Mouse (Mus musculus) intestine, embryonic 15.5 days (tissue): ENCODE measurements around the gene Isg15. TPM values are rescaled to one million over a fixed set of nuclear protein-coding genes. Genes with fewer than 3 reads are reported as not detected.

Experiments
- ATAC-seq: fragments of 200-750 bp; cut with Nextera tagmentation; 2 replicates; pipeline ENCODE4 v1.8.0; 2017; ENCODE audit warnings: moderate TSS enrichment, moderate library complexity
- H3K27ac ChIP-seq: fragments of 300-500 bp; sonication (generic); 2 replicates; pipeline ENCODE4 v1.5.1; 2015; ENCODE audit warnings: mild to moderate bottlenecking, inconsistent platforms
- H3K27me3 ChIP-seq: fragments of 300-500 bp; sonication (generic); replicated peaks from 2 replicates; pipeline ENCODE4 v1.6.1; 2015; ENCODE audit warnings: inconsistent platforms
- H3K36me3 ChIP-seq: fragments of 300-500 bp; sonication (generic); 2 replicates; pipeline ENCODE4 v1.6.1; 2015; ENCODE audit warnings: inconsistent platforms
- H3K4me1 ChIP-seq: fragments of 300-500 bp; sonication (generic); replicated peaks from 2 replicates; pipeline ENCODE4 v1.6.1; 2015; ENCODE audit warnings: inconsistent platforms
- H3K4me2 ChIP-seq: fragments of 300-500 bp; sonication (generic); replicated peaks from 2 replicates; pipeline ENCODE4 v1.6.1; 2015; ENCODE audit warnings: mild to moderate bottlenecking, inconsistent platforms
- H3K4me3 ChIP-seq: fragments of 300-500 bp; sonication (generic); replicated peaks from 2 replicates; pipeline ENCODE4 v1.5.1; 2015; ENCODE audit warnings: inconsistent platforms
- H3K9ac ChIP-seq: fragments of 300-500 bp; sonication (generic); 2 replicates; pipeline ENCODE4 v1.6.1; 2015; ENCODE audit warnings: inconsistent platforms
- H3K9me3 ChIP-seq: fragments of 300-500 bp; sonication (generic); 2 replicates; pipeline ENCODE4 v1.6.1; 2016; ENCODE audit warnings: inconsistent platforms
- WGBS: fragments of 180-500 bp; shearing (Covaris S2); methylation state at CpG from one replicate; pipeline ENCODE4 v1.1.7; 2015; 5-methylcytosine and 5-hydroxymethylcytosine counted together
- polyA plus RNA-seq: library from polyadenylated mRNA; unstranded; fragments of >200 nt; fragmentation: Nextera tagmentation; extraction: Ambion mirVana; gene quantifications from 2 replicates; pipeline ENCODE4 v1.2.1, GENCODE M21; 2015

The Isg15 gene
- polyA plus RNA-seq = 1.8 and 2.0 TPM in 2 replicates

DNA sequence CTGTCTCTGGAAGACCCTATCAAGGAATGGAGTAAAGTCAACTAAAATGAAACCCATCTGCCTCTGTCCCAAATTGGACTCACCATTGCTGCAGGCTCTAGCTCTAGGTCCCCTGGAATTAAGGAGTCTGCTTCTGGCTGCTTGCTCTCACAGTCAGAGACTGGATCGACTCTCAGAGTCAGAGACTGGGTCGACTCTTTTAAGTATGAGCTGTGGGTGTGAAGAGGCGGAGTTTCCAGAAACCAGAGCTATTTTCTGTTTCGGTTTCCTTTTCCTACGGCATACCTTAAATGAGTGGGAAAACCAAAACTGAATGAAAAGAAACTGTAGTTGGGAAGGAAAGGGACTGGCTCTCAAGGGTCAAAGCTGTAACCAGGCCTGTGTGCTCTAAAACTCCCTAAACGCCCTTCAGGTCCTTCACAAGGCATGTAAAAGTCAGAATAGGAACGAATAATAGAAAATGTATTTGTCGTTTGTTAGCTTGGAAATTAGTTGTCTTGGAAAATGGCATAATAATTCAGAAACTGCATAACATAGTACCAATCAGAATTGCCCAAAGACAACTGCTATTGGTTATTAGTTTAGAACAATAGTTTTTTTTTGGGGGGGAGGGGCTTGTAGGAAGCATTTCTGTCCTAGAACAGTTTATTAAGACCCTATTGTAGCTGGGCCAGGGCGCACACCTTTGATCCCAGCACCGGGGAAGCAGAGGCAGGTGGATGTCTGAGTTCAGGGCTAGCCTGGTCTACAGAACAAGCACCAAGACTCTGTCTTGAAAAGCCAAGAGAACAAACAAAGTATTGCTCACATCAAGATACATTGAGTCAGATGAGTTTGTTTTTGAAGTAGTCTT is at the start of gene Isg15:
Gene Isg15, minus strand, starts transcription at position 196 of the 853 bp plus-strand sequence.
- no peak within 1 kb of the TSS for H3K4me3 ChIP-seq
- H3K27me3 ChIP-seq = peaks cover 13% of the 10 kb centered on the region; the same call in 1 of the 2 replicates
- H3K27ac ChIP-seq = no peak within 1 kb of the TSS
- ATAC-seq = no peak
- H3K36me3 ChIP-seq = no peaks in the 10 kb centered on the region
- peaks cover 7% of the 10 kb centered on the region for H3K4me1 ChIP-seq
- WGBS = 55% methylated on average over 10 of the region's 10 CpGs
- H3K4me2 ChIP-seq = peak within 1 kb of the TSS; percentile 24; the same call in 1 of the 2 replicates
- H3K9me3 ChIP-seq = no peaks in the 10 kb centered on the region
- no peak within 1 kb of the TSS for H3K9ac ChIP-seq

GRCm38 (mm10) chr4:156249567-156249966 is 48.9 kb upstream of the Isg15 start:
- H3K4me3 ChIP-seq = no peak overlapping the region
- H3K4me1 ChIP-seq = peaks cover 4% of the 10 kb centered on the region
- no peak overlapping the region for H3K27ac ChIP-seq
- H3K4me2 ChIP-seq = no peak overlapping the region
- H3K9ac ChIP-seq = no peak overlapping the region
- WGBS = 46% methylated on average over 11 of the region's 11 CpGs
- 0 out of 2 replicates have a peak, but pooled peaks have one; percentile 16 for ATAC-seq
- H3K9me3 ChIP-seq = no peaks in the 10 kb centered on the region
- peaks cover 19% of the 10 kb centered on the region for H3K27me3 ChIP-seq
- peaks cover 34% of the 10 kb centered on the region for H3K36me3 ChIP-seq

- peak overlapping the region; percentile 97 for H3K4me3 ChIP-seq
- peak overlapping the region; percentile 93 for H3K4me2 ChIP-seq
- peaks cover 18% of the 10 kb centered on the region for H3K4me1 ChIP-seq
- no peaks in the 10 kb centered on the region for H3K9me3 ChIP-seq
- H3K36me3 ChIP-seq = peaks cover 34% of the 10 kb centered on the region
- H3K9ac ChIP-seq = peak overlapping the region; percentile 82
- 23% methylated on average over 58 of the region's 60 CpGs for WGBS
- no peaks in the 10 kb centered on the region for H3K27me3 ChIP-seq
- H3K27ac ChIP-seq = 0 out of 2 replicates have a peak overlapping the region, but pooled peaks have one; percentile 40
- no peak for ATAC-seq
Measured at GRCm38 (mm10) chr4:156236651-156237447, 36.2 kb upstream of the Isg15 start.

- Histone ChIP-seq H3K27ac (peak within 1 kb of the TSS; percentile 98), H3K4me3 (peak within 1 kb of the TSS; percentile 97), H3K9me3 (no peaks in the 10 kb centered on the region), H3K9ac (peak within 1 kb of the TSS; percentile 82), H3K4me2 (peak within 1 kb of the TSS; percentile 93), H3K27me3 (no peaks in the 10 kb centered on the region), H3K4me1 (peaks cover 18% of the 10 kb centered on the region), H3K36me3 (peaks cover 39% of the 10 kb centered on the region)
- ATAC-seq = peak; percentile 94
- WGBS = under 1% methylated on average over 89 of the region's 90 CpGs
Measured at GRCm38 (mm10) chr4:156235808-156236533, 35.4 kb upstream of the Isg15 start, which contains the start of gene Noc2l. Gene Noc2l, plus strand, starts transcription at chr4:156236010.

DNA sequence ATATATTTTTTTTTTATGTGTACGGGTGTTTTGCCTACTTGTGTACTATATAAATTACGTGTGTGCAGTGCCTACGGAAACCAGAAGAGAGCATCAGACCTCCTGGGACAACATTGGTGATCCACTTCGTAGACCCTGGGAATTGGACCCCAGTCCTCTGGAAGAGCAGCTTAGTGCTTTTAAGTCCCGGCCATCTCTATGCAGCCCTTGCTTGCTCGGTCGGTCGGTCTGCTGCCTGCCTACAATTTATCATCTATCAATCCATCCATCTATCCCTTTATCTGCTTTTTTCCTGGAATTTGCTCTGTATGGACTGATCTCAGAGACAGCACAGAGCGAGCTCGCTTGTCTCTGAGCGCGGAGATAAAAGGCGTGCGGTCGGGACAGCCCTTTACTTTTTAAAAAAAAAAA is 34.7 kb upstream of the Isg15 start:
- peak overlapping the region; percentile 97 for H3K4me3 ChIP-seq
- peak; percentile 39 for ATAC-seq
- peak overlapping the region; percentile 82 for H3K9ac ChIP-seq
- H3K36me3 ChIP-seq = peaks cover 40% of the 10 kb centered on the region
- no peaks in the 10 kb centered on the region for H3K9me3 ChIP-seq
- H3K27ac ChIP-seq = peak overlapping the region; percentile 98
- peaks cover 18% of the 10 kb centered on the region for H3K4me1 ChIP-seq
- H3K4me2 ChIP-seq = peak overlapping the region; percentile 93
- H3K27me3 ChIP-seq = no peaks in the 10 kb centered on the region
- under 1% methylated on average over 15 of the region's 15 CpGs for WGBS

DNA sequence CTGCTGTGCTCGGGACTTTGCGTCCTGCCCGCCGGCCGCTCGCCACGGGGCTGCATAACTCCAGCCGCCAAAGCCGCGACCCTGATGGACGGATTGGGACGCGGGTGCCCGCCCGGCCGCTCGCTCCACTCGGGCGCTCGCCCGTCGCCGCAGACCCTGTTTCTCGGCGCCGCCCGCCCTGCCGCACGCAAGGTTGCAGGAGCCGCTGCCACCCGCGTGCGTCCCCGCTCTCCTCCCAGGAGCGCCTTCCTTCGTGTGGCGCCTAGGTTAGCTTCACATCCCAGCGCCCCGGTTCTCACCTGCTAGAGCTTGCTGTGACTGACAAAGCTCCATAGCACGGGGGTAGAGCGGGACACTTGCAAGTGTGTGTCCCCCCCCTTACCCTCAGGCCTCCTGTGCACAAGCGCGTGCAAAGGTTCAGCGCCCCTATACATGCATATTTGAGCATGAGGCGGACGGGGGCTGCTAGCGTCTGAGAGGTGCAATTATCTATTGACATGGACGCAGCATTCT is 34.1 kb upstream of the Isg15 start, which contains the start of gene Plekhn1:
Gene Plekhn1, minus strand, starts transcription at position 157 of the 513 bp plus-strand sequence.
- Histone ChIP-seq H3K36me3 (peaks cover 41% of the 10 kb centered on the region), H3K4me2 (peak within 1 kb of the TSS; percentile 93), H3K9ac (peak within 1 kb of the TSS; percentile 82), H3K27me3 (no peaks in the 10 kb centered on the region), H3K4me1 (peaks cover 18% of the 10 kb centered on the region), H3K27ac (peak within 1 kb of the TSS; percentile 98), H3K4me3 (peak within 1 kb of the TSS; percentile 97), H3K9me3 (no peaks in the 10 kb centered on the region)
- WGBS = 0% methylated on average over 41 of the region's 48 CpGs
- peak; percentile 43 for ATAC-seq

DNA sequence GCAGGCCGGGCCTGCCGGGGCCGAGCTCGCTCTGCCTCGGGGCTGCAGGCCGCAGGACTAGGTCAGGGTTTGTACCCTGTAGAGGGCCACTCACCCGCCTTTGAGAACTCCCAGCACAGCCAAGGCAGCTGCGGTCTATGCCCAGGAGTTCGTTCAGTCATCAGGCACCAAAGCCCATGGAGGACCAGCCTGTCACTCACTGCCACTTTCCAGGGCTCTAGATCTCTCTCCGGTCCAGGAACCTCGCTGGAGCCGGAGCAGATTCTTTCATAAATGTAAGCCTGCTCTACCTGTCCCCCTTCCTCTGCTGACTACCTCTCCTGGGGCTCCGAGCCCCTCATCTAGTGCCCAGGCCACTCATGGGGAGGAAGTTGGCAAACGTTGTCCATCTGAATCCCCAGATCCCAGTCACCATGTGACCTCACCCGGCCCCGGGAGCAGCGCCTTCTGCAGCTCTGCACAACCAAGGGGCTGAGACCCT is 33.4 kb upstream of the Isg15 start:
- ATAC-seq = peak; percentile 7; the same call in 1 of the 2 replicates
- WGBS = 4% methylated on average over 17 of the region's 17 CpGs
- peak overlapping the region; percentile 10; the same call in 1 of the 2 replicates for H3K27ac ChIP-seq
- H3K4me2 ChIP-seq = peak overlapping the region; percentile 93
- H3K36me3 ChIP-seq = peaks cover 40% of the 10 kb centered on the region
- H3K9me3 ChIP-seq = no peaks in the 10 kb centered on the region
- H3K4me3 ChIP-seq = peak overlapping the region; percentile 61
- H3K9ac ChIP-seq = peak overlapping the region; percentile 72
- H3K27me3 ChIP-seq = no peaks in the 10 kb centered on the region
- peaks cover 18% of the 10 kb centered on the region for H3K4me1 ChIP-seq

DNA sequence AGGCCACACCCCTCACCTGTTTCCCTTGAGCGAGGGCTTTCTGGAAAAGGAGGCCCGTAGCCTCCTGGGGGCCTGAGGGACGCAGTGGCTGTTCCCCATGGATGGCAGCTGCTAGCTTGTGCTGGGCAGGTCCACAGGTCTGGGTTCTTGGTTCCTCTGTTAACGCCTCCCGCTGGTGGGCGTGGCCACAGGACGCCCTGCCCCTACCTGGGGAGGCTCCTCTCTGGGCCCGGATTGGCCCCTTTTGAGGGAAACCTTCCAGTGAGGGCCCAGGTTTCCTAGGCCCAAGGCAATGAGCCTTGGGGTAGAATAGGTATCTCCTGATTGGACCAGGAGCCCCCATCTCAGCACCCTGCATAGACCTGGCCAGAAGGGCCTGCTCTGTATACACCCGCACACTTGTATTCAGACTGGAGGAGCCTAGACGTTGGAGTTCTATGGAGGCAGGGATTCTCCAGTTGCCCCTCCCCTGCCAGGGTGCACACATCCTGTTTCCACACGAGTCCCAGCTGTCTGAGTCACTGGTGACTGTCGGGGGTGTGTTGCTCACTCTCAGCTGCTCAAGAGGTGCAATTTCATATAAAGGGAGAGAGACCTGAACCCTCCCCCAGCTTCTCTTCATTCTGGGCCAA is 27.9 kb upstream of the Isg15 start:
- Histone ChIP-seq H3K4me2 (peak overlapping the region; percentile 50), H3K27ac (no peak overlapping the region), H3K4me1 (peaks cover 18% of the 10 kb centered on the region), H3K36me3 (peaks cover 31% of the 10 kb centered on the region), H3K9me3 (no peaks in the 10 kb centered on the region), H3K9ac (peak overlapping the region; percentile 13; the same call in 1 of the 2 replicates), H3K4me3 (peak overlapping the region; percentile 20; the same call in 1 of the 2 replicates), H3K27me3 (no peaks in the 10 kb centered on the region)
- WGBS = 19% methylated on average over 12 of the region's 12 CpGs
- ATAC-seq = peak; percentile 83

DNA sequence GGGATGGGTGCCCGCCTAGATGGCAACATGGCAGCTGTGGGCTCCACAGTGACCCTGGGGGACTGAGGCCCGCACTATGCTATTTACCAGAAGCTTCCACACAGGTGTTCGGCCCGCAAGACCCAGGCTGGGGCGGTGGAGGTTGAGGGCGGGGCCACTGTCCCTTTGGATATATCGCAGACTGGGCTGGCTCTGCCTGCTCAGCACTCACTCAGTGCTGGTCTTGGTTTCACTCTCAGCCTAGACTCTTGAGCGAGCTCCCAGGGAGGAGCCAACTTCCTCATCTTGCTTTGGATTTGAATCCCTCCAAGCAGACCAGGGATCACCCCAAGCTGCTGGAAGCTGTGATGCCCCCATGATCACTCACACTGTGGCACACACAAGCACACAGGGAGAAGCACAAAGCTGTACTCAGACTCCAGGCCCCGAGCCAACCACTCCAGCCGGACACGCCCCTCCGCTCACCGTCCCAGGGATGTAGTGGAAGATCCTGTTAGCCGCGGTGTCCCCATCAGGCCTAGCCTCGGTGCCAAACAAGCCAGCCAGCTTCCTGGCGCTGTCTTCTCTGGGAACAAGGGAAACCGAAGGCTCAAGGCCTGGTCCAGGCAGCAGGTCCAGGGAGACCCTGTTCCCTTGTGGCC is 27.3 kb upstream of the Isg15 start:
- WGBS = 31% methylated on average over 18 of the region's 18 CpGs
- Histone ChIP-seq H3K4me2 (peak overlapping the region; percentile 50), H3K36me3 (peaks cover 31% of the 10 kb centered on the region), H3K4me3 (peak overlapping the region; percentile 20; the same call in 1 of the 2 replicates), H3K4me1 (peaks cover 15% of the 10 kb centered on the region), H3K27me3 (no peaks in the 10 kb centered on the region), H3K9me3 (no peaks in the 10 kb centered on the region), H3K27ac (no peak overlapping the region), H3K9ac (peak overlapping the region; percentile 13; the same call in 1 of the 2 replicates)
- ATAC-seq = peak; percentile 48

DNA sequence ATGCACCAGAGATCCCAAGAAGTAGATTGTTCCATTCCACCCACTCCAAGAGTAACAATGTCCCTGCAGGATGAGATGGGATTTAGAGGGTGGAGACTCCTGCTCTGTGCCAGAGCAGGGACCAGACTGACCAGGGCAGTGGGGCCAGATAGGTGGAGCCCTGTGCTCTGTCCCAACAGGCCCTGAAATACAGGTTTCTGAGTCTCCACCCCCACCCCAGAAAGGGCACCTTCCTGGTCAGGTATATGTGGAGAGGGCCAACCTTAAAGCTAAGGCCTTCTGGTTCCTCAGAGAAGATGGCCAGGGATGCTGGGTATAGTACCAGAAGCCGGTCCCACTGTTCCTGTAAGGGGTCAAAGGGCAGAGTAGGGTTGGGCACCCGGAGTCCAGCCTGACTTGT is 23.7 kb upstream of the Isg15 start:
- H3K4me3 ChIP-seq = no peak overlapping the region
- H3K4me1 ChIP-seq = peaks cover 15% of the 10 kb centered on the region
- no peaks in the 10 kb centered on the region for H3K9me3 ChIP-seq
- 0 out of 2 replicates have a peak, but pooled peaks cover 4% of the 10 kb centered on the region for H3K36me3 ChIP-seq
- WGBS = 79% methylated on average over 2 of the region's 2 CpGs
- H3K27me3 ChIP-seq = no peaks in the 10 kb centered on the region
- no peak overlapping the region for H3K27ac ChIP-seq
- no peak overlapping the region for H3K9ac ChIP-seq
- H3K4me2 ChIP-seq = no peak overlapping the region
- ATAC-seq = no peak
